Mouse (Mus musculus): ENCODE measurements at regions not wholly inside any gene's neighbourhood (a gene's known extent, or its start where the extent isn't known, plus 50 kb on each side); places are given as distances from the start of the nearest gene placed in this dataset.
A peak's percentile ranks its signal among the peaks of the same experiment; 100 is the strongest.
"Not testable (repeated sequence)": the region's sequence is repeated elsewhere in the genome, so short reads cannot be mapped to it uniquely, and the experiment has no call there.

DNA sequence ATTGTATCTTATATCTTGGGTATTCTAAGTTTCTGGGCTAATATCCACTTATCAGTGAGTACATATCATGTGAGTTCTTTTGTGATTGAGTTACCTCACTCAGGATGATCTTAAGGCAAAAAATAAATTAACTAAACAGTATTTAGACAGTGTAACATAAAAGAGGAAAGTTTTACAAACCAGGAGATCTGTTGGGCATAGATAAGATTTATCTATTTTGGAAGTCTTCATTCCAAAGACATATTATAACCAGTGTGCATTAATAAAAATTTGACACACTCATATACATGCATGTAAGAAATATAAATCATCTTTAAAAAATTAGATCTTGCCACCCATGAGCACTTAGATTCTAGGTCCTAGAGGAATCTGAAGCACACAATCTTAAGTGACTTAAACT, 343.9 kb upstream of the Fam174a start:
- DNase-seq (ENCODE audit: low spot score in 2 of 2), result no peak
- intact Hi-C loops (cut with DNase I), result no loop called here

DNA sequence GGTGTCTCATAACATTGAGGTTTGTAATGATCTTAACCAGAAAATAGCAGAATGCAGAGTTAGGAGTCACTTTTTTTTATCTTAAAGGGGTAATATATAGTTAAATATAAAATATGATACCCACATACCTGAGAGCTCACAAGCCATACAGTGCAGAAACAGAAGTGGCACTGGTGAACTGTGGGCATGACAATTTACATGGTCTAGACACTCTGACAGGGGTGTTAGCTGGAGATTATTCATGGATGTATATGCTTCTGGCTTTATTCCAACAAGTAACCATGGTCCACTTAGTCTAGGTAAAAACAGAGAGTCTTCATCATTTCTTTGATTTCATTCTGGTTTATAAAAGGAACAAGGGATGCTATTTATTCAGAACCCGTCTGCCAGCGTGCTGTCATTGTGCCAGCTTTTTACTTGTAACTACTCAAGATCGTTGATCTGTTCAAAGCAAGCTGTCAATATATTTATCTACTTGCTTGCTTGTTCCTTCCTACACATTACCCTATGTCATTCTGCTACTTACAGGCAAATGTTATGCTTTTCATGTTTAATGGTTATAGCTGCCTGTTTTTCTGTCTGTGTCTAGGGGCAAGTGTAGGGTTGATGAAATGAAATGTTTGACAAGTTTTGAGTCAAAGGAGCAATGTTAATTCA, 343.2 kb upstream of the Fam174a start:
- no peak for DNase-seq (ENCODE audit: low spot score in 2 of 2)
- intact Hi-C loops (cut with DNase I), result no loop called here

DNA sequence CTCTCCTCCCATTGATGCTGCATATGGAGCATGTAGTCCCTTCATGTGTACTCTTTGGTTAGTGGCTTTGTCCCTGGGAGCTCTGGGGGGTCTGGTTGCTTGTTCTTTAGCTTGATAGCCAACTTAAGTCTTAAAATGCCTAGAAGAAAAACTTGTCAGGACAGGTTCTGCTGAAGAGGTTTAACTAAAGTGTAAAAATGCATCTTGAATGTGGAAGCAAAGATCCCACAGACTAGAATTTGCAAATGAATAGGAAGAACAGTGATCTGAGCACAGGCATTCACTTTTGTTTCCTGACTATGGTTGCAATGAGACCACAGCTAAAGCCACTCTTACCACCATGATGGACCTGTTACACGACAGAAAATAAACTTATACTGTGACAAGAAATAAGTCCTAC, 320.1 kb upstream of the Fam174a start:
- DNase-seq (ENCODE audit: low spot score in 2 of 2), result no peak
- intact Hi-C loops (cut with DNase I), result no loop called here

DNA sequence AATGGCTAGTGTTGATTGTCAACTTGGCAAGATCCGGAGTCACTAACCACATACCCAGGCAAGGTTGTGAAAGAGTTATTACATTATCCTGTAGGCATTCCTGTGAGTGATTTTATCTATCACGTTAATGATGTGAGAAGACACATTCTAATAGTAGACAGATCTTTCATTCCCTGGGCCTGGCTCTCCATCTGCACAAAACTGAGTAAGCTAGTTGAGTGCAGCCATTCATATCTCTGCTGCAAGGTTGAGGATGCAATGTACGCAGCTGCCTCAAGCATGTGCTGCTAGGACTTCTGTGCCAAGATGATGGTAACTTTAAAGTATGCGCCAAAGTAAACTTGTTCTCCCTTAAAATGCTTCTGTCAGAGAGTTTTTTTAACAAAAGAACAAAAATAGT, 309.5 kb upstream of the Fam174a start:
- intact Hi-C loops (cut with DNase I), result no loop called here
- no peak for DNase-seq (ENCODE audit: low spot score in 2 of 2)

DNA sequence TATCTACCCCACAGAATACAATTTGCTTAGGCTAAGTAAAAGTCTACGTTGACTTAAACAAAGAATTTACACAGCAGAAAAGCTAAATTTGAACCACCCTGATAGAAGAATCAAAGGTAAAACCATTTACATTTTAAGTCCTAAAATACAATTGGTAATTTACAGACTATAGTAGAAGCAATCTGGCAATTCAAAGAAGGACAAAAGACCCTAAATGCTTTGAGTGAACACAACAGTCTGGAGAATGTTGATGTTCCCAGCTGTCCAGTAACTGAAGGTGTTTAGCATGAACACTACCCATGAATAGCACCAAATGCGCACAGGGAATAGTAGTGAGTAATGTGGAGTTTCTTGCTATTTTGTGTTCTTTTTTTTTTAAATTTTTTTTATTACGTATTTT, 282.8 kb upstream of the Fam174a start:
- intact Hi-C loops (cut with DNase I), result no loop called here
- no peak for DNase-seq (ENCODE audit: low spot score in 2 of 2)

DNA sequence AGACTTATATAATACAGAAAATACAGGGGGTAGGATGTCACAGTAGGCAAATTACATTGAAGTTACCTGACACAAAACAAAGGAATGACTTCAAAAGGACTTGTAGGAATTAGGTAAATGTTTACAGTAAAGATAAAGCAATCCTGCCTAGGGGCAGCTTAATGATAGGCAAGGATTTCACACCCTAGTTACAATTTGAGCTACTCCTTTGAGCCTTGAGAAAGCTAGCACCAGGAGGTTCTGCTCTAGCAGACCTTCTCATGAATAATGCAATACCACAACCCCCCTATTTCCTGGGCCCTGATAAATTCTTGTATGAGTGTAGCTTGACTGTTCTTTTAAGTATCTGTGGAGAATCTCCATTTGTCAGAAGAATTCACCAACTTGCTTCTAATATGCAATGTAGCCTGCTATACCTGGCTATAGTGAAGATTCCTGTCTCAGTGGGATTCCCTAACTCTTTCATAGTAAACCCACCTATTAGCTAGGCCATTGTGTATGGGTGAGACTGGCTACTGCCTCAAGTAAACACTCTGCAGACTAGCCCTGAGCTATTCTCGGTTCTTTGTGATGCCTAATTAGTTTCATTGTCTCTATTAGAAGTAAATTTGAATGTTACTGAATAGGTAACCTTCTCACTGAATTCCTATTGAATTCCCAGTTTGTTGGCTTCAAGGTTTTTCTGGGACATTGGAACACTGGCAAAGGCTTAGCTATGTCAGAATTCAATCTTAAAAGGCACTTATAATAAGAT, 279.6 kb upstream of the Fam174a start:
- intact Hi-C loops (cut with DNase I), result not testable (repeated sequence)

DNA sequence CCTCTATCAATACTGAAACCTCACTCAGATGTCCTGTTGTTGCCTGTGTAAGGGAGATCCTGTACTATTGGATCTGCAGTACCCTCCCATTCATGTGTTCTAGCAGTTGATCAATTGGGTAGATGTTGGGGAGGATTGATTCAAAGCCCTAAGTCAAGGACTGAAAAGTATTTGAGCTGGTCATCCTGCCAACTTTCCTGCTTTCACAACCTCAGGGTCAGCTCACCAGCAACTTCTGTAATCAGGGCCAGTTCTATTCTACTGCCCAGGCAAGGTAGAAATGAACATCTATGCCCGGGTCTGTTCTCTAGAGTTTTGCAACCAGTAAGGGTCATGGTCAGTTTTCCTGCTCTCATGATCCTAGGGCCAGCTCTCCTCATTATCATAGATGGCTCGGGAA, 275.0 kb upstream of the Fam174a start:
- no peak for DNase-seq (ENCODE audit: low spot score in 2 of 2)
- intact Hi-C loops (cut with DNase I), result no loop called here

More for the DNA sequence above, 279.6 kb upstream of the Fam174a start:
- not testable (repeated sequence) for DNase-seq (ENCODE audit: low spot score in 2 of 2)

DNA sequence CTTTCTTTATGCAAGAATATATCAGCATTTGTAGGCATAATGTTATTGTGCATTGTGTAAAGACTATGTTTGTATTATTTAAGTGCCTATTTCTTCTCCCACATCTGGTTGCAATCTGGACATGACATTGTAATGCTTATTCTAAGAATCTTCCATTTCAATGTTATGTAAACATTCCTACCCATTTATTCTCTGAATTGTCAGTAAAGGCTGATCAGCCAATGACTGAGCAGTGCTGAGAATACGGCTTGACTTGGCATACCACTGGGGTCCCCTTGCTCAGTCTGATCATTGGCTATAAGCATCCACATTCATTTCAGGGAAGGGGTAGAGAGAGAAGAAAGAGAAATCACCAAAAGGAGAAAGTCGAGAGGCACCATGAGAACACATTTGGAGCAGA, 273.1 kb upstream of the Fam174a start:
- DNase-seq (ENCODE audit: low spot score in 2 of 2), result no peak
- intact Hi-C loops (cut with DNase I), result no loop called here

DNA sequence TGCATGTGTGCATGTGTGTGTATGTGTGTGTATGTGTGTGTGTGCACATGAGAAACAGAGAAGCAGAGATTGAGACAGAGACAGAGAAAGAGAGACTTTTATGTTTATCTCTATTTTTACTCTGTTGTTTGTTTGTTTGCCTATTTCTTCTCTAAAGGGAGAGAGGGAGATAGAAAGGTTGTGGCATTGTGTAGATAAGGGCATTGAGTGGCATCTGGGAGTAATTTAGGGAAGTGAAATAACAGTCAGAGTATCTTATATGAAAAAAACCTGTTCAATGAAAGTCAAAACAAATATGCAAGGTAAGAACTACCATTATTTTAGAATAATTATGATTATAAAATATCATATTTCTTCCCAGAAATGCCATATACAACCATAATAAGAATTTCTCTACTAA, 270.1 kb upstream of the Fam174a start:
- intact Hi-C loops (cut with DNase I), result no loop called here
- no peak for DNase-seq (ENCODE audit: low spot score in 2 of 2)

DNA sequence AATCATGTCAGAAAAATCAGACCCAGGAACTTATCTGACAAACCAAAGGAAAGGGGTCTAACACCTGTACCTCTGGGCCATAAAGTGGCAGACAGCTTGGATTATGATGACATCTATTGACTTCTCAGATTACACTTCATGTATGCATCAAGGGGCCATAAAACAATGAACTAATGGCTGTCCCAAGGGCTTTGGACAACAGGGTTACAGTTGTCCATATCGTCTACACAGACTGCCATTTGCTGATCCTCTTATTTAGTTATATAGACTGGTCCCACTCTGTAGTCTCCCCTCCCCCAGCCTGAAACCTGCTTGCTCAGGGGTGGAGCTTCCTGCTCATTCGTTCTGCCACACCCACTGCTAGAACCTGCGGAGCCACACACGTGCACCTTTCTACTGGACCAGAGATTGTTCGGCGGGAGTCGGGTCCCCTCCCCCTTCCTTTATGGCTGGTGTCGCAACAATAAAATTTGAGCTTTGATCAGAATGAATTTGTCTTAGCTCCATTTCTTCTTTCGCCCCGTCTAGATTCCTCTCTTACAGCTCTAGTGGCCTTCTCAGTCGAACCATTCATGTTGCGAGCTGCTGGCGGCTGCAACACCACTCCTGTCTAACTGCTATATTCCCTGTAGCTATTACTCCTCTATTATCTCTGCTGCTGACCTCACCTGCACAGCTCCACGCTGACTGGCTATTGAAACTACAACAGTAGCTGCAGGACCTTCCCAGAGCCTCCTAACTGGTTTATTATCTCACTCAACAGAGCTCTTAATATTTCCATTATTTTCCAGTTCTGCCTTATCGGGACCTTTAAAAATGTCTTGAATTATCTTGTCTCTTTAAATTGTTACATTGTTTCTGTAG, 248.9 kb upstream of the Fam174a start:
- intact Hi-C loops (cut with DNase I), result no loop called here

DNA sequence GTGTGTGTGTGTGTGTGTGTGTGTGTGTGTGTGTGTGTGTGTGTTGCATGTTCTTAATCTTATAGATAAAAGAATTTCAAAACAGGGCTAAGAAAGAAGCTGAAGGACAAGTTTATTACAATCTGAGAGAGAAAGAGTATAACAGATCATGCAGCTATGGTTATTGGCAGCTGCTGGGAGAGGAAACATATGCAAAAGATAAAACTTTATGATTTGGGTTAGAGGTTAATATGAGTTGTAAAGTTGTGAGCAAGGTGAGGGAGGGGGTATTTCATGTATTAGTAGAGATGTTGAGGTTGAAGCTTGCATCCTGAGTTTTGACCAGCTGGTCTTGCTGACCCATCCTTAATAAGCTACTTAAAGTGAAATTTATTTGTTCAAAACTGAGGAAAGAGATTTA, 247.8 kb upstream of the Fam174a start:
- no peak for DNase-seq (ENCODE audit: low spot score in 2 of 2)
- intact Hi-C loops (cut with DNase I), result no loop called here

More for the DNA sequence above, 248.9 kb upstream of the Fam174a start:
- DNase-seq (ENCODE audit: low spot score in 2 of 2), result no peak

DNA sequence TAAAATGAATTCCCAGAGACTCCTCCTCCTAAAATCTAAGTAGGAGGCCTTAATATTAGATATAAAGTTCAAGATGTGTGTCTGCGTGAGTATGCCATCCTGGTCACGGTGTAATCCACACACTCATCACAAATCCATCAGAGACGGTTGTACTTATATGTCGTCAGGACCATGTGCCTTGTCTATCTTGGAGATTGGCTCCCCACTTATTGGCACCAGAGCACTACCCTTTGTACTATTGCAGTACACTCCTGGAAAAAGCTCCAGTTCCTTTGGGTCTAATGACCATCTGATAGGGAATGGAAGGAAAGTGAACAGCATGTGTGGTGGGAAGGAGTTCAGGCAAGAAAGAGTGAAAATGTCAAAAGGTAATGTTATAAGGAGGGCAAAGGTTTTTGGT, 247.4 kb upstream of the Fam174a start:
- DNase-seq (ENCODE audit: low spot score in 2 of 2), result no peak
- intact Hi-C loops (cut with DNase I), result no loop called here

DNA sequence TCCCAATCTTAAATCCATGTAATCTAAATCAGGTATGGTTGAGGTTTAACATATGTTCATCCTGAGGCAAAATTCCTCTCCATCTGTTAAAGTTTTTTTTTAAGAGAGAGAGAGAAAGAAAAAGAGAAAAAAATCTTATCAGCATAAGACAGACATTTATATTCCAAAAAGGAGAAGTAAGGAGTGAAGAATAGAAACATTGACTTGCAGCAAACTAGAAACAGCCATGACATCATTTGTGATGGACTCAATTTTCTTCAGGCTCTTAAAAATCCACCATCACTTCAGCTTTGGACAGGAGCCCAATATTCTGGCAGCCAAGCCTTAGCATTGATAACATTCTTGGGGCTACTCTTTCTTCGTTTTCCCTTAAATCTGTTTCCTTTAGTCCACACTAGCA, 238.3 kb upstream of the Fam174a start:
- DNase-seq (ENCODE audit: low spot score in 2 of 2), result peak in 1 of 2 experiments; percentile 9
- intact Hi-C loops (cut with DNase I), result no loop called here

DNA sequence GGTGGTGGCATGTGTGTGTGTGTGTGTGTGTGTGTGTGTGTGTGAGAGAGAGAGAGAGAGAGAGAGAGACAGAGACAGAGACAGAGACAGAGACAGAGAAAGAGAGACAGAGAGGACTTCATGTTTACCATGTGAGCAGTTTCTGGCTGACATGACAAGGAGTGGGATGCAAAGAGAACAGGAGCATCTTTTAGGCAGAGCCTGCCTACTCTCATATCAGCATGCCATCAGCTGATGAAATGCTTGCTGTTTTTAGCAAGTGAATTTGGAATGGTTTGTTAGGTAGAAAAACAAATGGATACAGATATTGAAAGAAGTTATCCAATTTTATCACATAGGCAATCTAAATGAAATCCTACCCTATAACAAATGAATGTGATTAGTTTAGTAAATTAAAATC, 203.5 kb upstream of the Fam174a start:
- intact Hi-C loops (cut with DNase I), result no loop called here
- peak in 1 of 2 experiments; percentile 16 for DNase-seq (ENCODE audit: low spot score in 2 of 2)

DNA sequence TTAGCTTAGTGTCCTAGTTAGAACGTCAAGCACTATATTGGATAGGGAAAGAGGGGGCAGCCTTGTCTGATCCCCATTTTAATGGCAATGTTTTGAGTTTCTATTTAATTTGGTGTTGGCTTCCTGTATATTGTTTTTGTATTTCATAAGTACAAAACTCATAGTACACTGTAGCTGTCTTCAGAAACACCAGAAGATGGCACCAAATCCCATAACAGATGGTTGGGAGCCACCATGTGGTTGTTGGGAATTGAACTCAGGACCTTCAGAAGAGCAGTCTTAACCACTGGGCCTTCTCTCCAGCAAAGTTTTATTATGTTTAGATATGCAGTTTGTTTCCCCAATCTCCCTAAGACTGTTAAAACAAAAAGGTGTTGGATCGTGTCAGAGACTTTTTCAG, 199.9 kb upstream of the Fam174a start:
- no peak for DNase-seq (ENCODE audit: low spot score in 2 of 2)
- intact Hi-C loops (cut with DNase I), result no loop called here

DNA sequence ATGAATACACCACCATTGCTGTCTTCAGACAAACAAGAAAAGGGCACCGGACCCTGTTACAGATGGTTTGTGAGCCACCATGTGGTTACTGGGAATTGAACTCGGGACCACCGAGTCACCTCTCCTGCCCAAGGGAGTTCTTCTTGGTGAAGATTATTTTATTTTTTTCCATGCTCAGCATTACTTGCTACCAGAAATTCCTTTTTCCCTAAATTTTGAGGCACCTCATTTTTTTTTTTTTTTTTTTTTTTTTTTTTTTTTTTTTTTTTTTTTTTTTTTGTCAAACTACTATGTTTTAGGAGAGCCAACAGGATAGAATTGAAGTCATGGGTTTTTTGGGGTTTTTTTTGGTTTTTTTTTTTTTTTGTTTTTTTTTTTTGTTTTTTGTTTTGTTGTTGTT, 165.9 kb upstream of the Fam174a start:
- intact Hi-C loops (cut with DNase I), result no loop called here
- no peak for DNase-seq (ENCODE audit: low spot score in 2 of 2)

DNA sequence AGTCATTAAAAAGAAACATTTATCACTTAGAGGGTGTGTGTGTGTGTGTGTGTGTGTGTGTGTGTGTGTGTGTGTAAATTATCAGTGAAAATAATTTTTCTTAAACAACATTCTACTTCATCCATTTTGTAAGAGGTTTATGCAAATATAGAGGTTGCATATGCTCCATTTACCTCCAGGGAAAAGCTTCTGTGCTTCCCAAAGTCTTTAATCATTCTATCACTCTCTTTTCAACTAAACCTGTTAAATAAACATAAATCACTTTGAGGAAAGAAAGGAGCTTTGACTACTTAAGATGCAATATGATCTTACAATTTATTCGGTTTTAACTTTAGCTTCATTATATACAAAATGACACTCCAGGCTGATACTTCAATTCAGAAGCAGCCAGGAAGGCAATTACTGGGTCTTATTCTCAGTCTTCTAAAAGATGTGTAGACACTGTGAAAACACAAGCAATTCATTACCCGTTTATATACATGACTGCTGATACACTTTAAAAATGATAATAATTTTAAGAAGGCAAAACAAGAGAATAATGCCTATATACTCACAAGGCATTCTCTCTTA, 139.3 kb upstream of the Fam174a start:
- DNase-seq (ENCODE audit: low spot score in 2 of 2), result no peak
- intact Hi-C loops (cut with DNase I), result no loop called here

DNA sequence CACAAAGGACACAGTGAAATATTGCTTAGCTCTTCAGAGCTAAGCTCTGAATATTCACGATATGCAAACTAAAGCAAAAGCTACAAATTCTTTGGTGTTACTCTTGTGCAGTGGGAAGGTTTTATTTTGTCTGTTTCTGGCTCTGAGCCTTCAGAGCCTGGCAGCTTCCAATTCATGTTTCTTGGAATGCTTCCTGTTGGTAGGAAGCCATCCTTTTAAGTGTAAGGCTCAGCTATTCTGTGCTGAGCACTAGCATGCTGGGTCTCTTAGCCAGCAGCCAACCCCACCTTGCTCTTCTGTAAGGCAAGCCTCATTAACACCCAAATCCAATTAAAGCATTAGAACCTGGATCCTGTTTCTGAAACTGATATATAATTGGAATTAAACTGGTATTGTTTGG, 94.5 kb upstream of the Fam174a start:
- intact Hi-C loops (cut with DNase I), result loop anchor here (5.0 kb wide), 1 partner anchor 93 kb away; the partner anchor contains the start of gene Fam174a
- DNase-seq (ENCODE audit: low spot score in 2 of 2), result peak; percentile 47 to 91

DNA sequence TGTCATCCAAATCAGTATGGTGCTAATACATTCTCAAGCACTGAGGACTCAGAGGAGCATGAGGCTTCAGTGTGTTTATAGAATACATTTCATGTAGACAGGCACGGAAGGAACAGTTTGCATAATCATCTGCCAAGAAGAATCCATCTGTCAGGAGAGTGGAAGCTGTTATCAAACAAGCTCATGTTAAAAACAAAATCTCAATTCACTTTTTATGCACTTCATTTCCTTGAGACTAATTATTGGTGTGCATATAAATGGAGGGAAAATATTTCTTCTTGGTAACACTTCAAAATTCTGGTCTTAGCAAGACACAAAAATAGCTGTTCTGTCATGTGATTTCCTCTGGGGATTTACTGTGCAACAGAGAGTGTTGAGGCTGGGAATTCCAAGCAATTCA, 90.1 kb upstream of the Fam174a start:
- intact Hi-C loops (cut with DNase I), result no loop called here
- DNase-seq (ENCODE audit: low spot score in 2 of 2), result peak; percentile 22 to 66

DNA sequence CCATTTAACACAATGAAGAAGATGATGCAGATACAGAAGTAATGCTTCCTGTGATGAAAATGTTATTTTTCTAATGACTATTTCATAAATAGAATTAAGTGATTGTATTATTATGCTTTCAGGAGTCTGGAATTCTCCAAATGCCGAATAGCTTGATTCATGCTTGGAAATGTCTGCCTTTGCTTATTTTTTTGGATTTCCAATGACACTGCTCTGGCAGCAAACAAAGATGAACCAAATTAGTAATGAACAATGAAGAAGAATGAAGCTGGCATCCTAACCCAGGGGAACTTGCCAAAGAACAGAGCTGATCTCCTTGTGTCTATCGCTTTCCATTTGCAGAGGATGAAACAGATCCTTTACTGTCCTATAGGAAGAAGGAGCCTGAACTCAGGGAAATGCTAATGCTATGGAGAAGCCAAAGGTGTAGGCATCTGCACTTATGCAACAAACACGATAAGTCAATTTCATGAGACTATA, 71.7 kb upstream of the Fam174a start:
- no peak for DNase-seq (ENCODE audit: low spot score in 2 of 2)

More for the DNA sequence above, 71.7 kb upstream of the Fam174a start:
- intact Hi-C loops (cut with DNase I), result no loop called here
